ENCODE assay signal across 34 mouse cellular contexts in genomic region chr13:114469945-114470344, GRCm38 (mm10). TPM values are rescaled to one million over a fixed set of nuclear protein-coding genes. Genes with fewer than 3 reads are reported as not detected.
"Had no signal": no experiment of that assay in that cellular context is flagged by ENCODE, and none has a peak within 500 bp of the region (broad histone marks: within the 10 kb centered on the region; RNA-seq: fewer than 3 reads in every experiment).

No protein-coding gene starts in this region.

- H3K9ac ChIP-seq: heart, embryonic 12.5 days; heart, embryonic 13.5 days; heart, embryonic 15.5 days; hindbrain, embryonic 12.5 days; hindbrain, embryonic 13.5 days; hindbrain, embryonic 14.5 days; hindbrain, embryonic 15.5 days; kidney, embryonic 15.5 days had no signal

- H3K4me3 ChIP-seq: heart, adult 2 months; heart, embryonic 10.5 days; heart, embryonic 12.5 days; heart, embryonic 13.5 days; heart, embryonic 15.5 days; hindbrain, embryonic 10.5 days; hindbrain, embryonic 12.5 days; hindbrain, embryonic 13.5 days; hindbrain, embryonic 15.5 days; kidney, embryonic 15.5 days; layer of hippocampus, adult 2 months had no signal

- DNase-seq: heart, adult 2 months; heart, postnatal 10 days; heart, postnatal 14 days; heart, postnatal 36 days; heart, postnatal 4 days; kidney, adult 11 months; kidney, adult 18-20 months; kidney, adult 2 months; kidney, adult 8-10 months; kidney, adult 9 months; kidney, postnatal 10 days; kidney, postnatal 14 days; kidney, postnatal 25 days; kidney, postnatal 36 days; kidney, postnatal 4 days; layer of hippocampus, adult 9-11 months; layer of hippocampus, postnatal 36 days had no signal

- H3K4me1 ChIP-seq: heart, embryonic 10.5 days; heart, embryonic 12.5 days; heart, embryonic 13.5 days; heart, embryonic 15.5 days; hindbrain, embryonic 10.5 days; hindbrain, embryonic 12.5 days; hindbrain, embryonic 13.5 days; hindbrain, embryonic 15.5 days; kidney, embryonic 15.5 days had no signal

- ATAC-seq: hindbrain, embryonic 16.5 days; hindbrain, postnatal 0 days; inflammation-experienced regulatory T-cells, adult 6 months had no signal

- H3K4me2 ChIP-seq: heart, embryonic 11.5 days; heart, embryonic 12.5 days; heart, embryonic 13.5 days; heart, embryonic 15.5 days; hindbrain, embryonic 12.5 days; hindbrain, embryonic 13.5 days; hindbrain, embryonic 14.5 days; hindbrain, embryonic 15.5 days; kidney, embryonic 15.5 days had no signal

- H3K36me3 ChIP-seq: heart, embryonic 10.5 days; heart, embryonic 12.5 days; heart, embryonic 13.5 days; heart, embryonic 15.5 days; hindbrain, embryonic 10.5 days; hindbrain, embryonic 12.5 days; hindbrain, embryonic 13.5 days; hindbrain, embryonic 15.5 days; kidney, embryonic 15.5 days had no signal

- H3K27ac ChIP-seq: heart, adult 2 months; heart, embryonic 10.5 days; heart, embryonic 13.5 days; heart, embryonic 15.5 days; hindbrain, embryonic 10.5 days; hindbrain, embryonic 12.5 days; hindbrain, embryonic 13.5 days; hindbrain, embryonic 14.5 days; hindbrain, embryonic 15.5 days; hindbrain, postnatal 0 days; kidney, embryonic 15.5 days; kidney, postnatal 0 days; layer of hippocampus, adult 2 months had no signal

- H3K9me3 ChIP-seq: heart, embryonic 10.5 days; heart, embryonic 13.5 days; heart, embryonic 15.5 days; hindbrain, embryonic 10.5 days; hindbrain, embryonic 12.5 days; hindbrain, embryonic 13.5 days; hindbrain, embryonic 15.5 days; kidney, embryonic 15.5 days had no signal

- H3K27me3 ChIP-seq: heart, embryonic 12.5 days; heart, embryonic 13.5 days; heart, embryonic 15.5 days; hindbrain, embryonic 12.5 days; hindbrain, embryonic 13.5 days; hindbrain, embryonic 15.5 days; kidney, embryonic 15.5 days had no signal

RNA-seq across cellular contexts. Expression of gene Fst, which starts 11.2 kb away (rescaled TPM):
- total RNA-seq: hematopoietic stem cell, adult 5-6 weeks had no signal
